Mouse (Mus musculus) liver, embryonic 14.5 days (tissue): ENCODE measurements around the gene Spata32.

Experiments
- CTCF ChIP-seq: IDR thresholded peaks from 2 replicates; pipeline ENCODE4 v1.5.1; 2016; ENCODE audit warnings: antibody characterized with exemption, low read depth, control low read depth
- EP300 ChIP-seq: IDR thresholded peaks from 2 replicates; pipeline ENCODE4 v1.6.1; 2016; ENCODE audit warnings: antibody characterized with exemption, low read depth

- TF ChIP-seq CTCF (no peak), EP300 (no peak)
Observed at GRCm38 (mm10) chr11:103252380-103252779, 34.1 kb upstream of the Spata32 start.
